Mouse (Mus musculus) testis, adult 2 months (tissue): ENCODE results near the gene Slc4a4.

ENCODE experiments used
- CTCF ChIP-seq: fragments of 200-500 bp; IDR thresholded peaks from 2 replicates; pipeline ENCODE4 v1.5.1; 2012; ENCODE audit warnings: low read depth, mild to moderate bottlenecking, inconsistent platforms, low read length, moderate library complexity; ENCODE audit not compliant: control insufficient read depth, insufficient read depth, insufficient replicate concordance
- POLR2A ChIP-seq: fragments of 200-500 bp; IDR thresholded peaks from 2 replicates; pipeline ENCODE4 v1.6.1; 2012; ENCODE audit warnings: low read depth, mild to moderate bottlenecking, inconsistent platforms, low read length, moderate library complexity; ENCODE audit not compliant: control insufficient read depth

- TF ChIP-seq POLR2A (no peak), CTCF (no peak)
Measured at GRCm38 (mm10) chr5:89218222-89218621, 331.6 kb downstream of the Slc4a4 start.
